Mouse (Mus musculus) intestine, embryonic 15.5 days (tissue): ENCODE data around the gene Skida1. TPM values are rescaled to one million over a fixed set of nuclear protein-coding genes. Genes with fewer than 3 reads are reported as not detected.
A peak's percentile ranks its signal among the peaks of the same experiment; 100 is the strongest.

Experiments used
- ATAC-seq: fragments of 200-750 bp; cut with Nextera tagmentation; 2 replicates; pipeline ENCODE4 v1.8.0; 2017; ENCODE audit warnings: moderate TSS enrichment, moderate library complexity
- H3K27ac ChIP-seq: fragments of 300-500 bp; sonication (generic); 2 replicates; pipeline ENCODE4 v1.5.1; 2015; ENCODE audit warnings: mild to moderate bottlenecking, inconsistent platforms
- H3K27me3 ChIP-seq: fragments of 300-500 bp; sonication (generic); replicated peaks from 2 replicates; pipeline ENCODE4 v1.6.1; 2015; ENCODE audit warnings: inconsistent platforms
- H3K36me3 ChIP-seq: fragments of 300-500 bp; sonication (generic); 2 replicates; pipeline ENCODE4 v1.6.1; 2015; ENCODE audit warnings: inconsistent platforms
- H3K4me1 ChIP-seq: fragments of 300-500 bp; sonication (generic); replicated peaks from 2 replicates; pipeline ENCODE4 v1.6.1; 2015; ENCODE audit warnings: inconsistent platforms
- H3K4me2 ChIP-seq: fragments of 300-500 bp; sonication (generic); replicated peaks from 2 replicates; pipeline ENCODE4 v1.6.1; 2015; ENCODE audit warnings: mild to moderate bottlenecking, inconsistent platforms
- H3K4me3 ChIP-seq: fragments of 300-500 bp; sonication (generic); replicated peaks from 2 replicates; pipeline ENCODE4 v1.5.1; 2015; ENCODE audit warnings: inconsistent platforms
- H3K9ac ChIP-seq: fragments of 300-500 bp; sonication (generic); 2 replicates; pipeline ENCODE4 v1.6.1; 2015; ENCODE audit warnings: inconsistent platforms
- H3K9me3 ChIP-seq: fragments of 300-500 bp; sonication (generic); 2 replicates; pipeline ENCODE4 v1.6.1; 2016; ENCODE audit warnings: inconsistent platforms
- WGBS: fragments of 180-500 bp; shearing (Covaris S2); methylation state at CpG from one replicate; pipeline ENCODE4 v1.1.7; 2015; 5-methylcytosine and 5-hydroxymethylcytosine counted together
- polyA plus RNA-seq: library from polyadenylated mRNA; unstranded; fragments of >200 nt; fragmentation: Nextera tagmentation; extraction: Ambion mirVana; gene quantifications from 2 replicates; pipeline ENCODE4 v1.2.1, GENCODE M21; 2015

Skida1 gene
- polyA plus RNA-seq, 1 experiment from 2014 or later = 3.6 TPM

DNA sequence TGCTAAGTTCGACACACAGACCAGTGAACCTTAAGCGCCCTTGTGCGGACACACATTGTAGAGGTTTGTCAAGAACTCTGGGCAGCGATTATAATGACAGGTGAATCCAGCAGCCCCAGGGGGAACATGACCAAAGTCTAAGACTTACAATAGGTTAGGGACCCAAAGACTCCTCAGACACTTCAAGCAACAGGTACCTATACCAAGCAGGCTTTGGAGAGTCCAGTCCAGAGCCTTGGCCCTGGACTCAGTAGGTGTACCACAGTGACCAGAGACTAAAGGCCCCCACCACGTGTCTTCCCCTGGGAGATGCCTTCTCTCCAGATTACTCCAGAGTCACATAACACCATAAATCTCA, 16.3 kb downstream of the Skida1 start:
- no peaks in the 10 kb centered on the region for H3K27me3 ChIP-seq
- ATAC-seq = no peak
- H3K4me1 ChIP-seq = peaks cover 7% of the 10 kb centered on the region
- no peaks in the 10 kb centered on the region for H3K36me3 ChIP-seq
- no peaks in the 10 kb centered on the region for H3K9me3 ChIP-seq
- H3K27ac ChIP-seq = no peak overlapping the region
- no peak overlapping the region for H3K4me3 ChIP-seq
- peak overlapping the region; percentile 93; the same call in 1 of the 2 replicates for H3K4me2 ChIP-seq
- no peak overlapping the region for H3K9ac ChIP-seq
- 83% methylated on average over 5 of the region's 5 CpGs for WGBS

- peaks cover 7% of the 10 kb centered on the region for H3K4me1 ChIP-seq
- no peaks in the 10 kb centered on the region for H3K27me3 ChIP-seq
- no peaks in the 10 kb centered on the region for H3K9me3 ChIP-seq
- ATAC-seq = no peak
- H3K36me3 ChIP-seq = no peaks in the 10 kb centered on the region
- peak overlapping the region; percentile 70 for H3K9ac ChIP-seq
- 0 out of 2 replicates have a peak overlapping the region, but pooled peaks have one; percentile 36 for H3K27ac ChIP-seq
- WGBS = 5% methylated on average over 33 of the region's 34 CpGs
- H3K4me2 ChIP-seq = peak overlapping the region; percentile 93
- peak overlapping the region; percentile 40 for H3K4me3 ChIP-seq
Observed at GRCm38 (mm10) chr2:18031831-18032537, 16.9 kb downstream of the Skida1 start.

DNA sequence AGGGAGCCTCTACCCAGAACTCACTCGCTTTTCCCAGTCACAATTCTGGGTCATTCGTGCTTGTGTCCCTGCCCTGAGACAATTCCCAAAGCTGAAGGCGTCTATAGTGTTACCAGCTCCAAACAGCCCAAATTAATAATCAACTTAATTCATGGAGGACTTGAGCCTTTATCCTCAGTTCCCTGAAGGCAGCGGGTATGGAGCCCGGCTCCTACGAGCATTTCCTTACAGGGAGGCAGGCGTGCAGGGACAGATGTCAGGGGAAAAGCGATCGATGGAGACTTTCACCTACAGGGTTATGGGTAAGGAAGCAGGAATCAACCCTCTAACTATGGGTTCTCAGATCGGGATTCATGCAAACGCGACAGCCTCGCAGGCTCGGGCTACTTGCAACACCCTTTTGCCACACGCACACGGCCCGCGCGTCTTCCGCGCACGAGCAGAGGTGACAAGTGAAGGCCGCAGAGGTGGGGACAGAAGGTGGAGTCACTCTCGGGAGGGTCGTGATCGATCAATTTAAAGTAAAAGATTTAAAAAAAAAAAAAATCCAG, 17.5 kb downstream of the Skida1 start:
- Histone ChIP-seq H3K4me2 (peak overlapping the region; percentile 93), H3K27me3 (no peaks in the 10 kb centered on the region), H3K36me3 (no peaks in the 10 kb centered on the region), H3K4me3 (peak overlapping the region; percentile 40), H3K9me3 (no peaks in the 10 kb centered on the region), H3K9ac (peak overlapping the region; percentile 70), H3K27ac (no peak overlapping the region), H3K4me1 (peaks cover 9% of the 10 kb centered on the region)
- 13% methylated on average over 26 of the region's 26 CpGs for WGBS
- no peak for ATAC-seq

- H3K4me3 ChIP-seq = no peak overlapping the region
- peak overlapping the region; percentile 93; the same call in 1 of the 2 replicates for H3K4me2 ChIP-seq
- no peaks in the 10 kb centered on the region for H3K9me3 ChIP-seq
- H3K4me1 ChIP-seq = peaks cover 9% of the 10 kb centered on the region
- WGBS = 76% methylated on average over 8 of the region's 8 CpGs
- H3K27ac ChIP-seq = no peak overlapping the region
- H3K27me3 ChIP-seq = no peaks in the 10 kb centered on the region
- no peak overlapping the region for H3K9ac ChIP-seq
- H3K36me3 ChIP-seq = no peaks in the 10 kb centered on the region
- ATAC-seq = no peak
Observed at GRCm38 (mm10) chr2:18030581-18030980, 18.3 kb downstream of the Skida1 start.

- no peak overlapping the region for H3K27ac ChIP-seq
- no peak overlapping the region for H3K4me2 ChIP-seq
- H3K4me3 ChIP-seq = no peak overlapping the region
- no peak overlapping the region for H3K9ac ChIP-seq
- H3K36me3 ChIP-seq = no peaks in the 10 kb centered on the region
- 92% methylated on average over 7 of the region's 7 CpGs for WGBS
- peaks cover 9% of the 10 kb centered on the region for H3K4me1 ChIP-seq
- H3K9me3 ChIP-seq = no peaks in the 10 kb centered on the region
- ATAC-seq = no peak
- no peaks in the 10 kb centered on the region for H3K27me3 ChIP-seq
Observed at GRCm38 (mm10) chr2:18029656-18030055, 19.2 kb downstream of the Skida1 start.

DNA sequence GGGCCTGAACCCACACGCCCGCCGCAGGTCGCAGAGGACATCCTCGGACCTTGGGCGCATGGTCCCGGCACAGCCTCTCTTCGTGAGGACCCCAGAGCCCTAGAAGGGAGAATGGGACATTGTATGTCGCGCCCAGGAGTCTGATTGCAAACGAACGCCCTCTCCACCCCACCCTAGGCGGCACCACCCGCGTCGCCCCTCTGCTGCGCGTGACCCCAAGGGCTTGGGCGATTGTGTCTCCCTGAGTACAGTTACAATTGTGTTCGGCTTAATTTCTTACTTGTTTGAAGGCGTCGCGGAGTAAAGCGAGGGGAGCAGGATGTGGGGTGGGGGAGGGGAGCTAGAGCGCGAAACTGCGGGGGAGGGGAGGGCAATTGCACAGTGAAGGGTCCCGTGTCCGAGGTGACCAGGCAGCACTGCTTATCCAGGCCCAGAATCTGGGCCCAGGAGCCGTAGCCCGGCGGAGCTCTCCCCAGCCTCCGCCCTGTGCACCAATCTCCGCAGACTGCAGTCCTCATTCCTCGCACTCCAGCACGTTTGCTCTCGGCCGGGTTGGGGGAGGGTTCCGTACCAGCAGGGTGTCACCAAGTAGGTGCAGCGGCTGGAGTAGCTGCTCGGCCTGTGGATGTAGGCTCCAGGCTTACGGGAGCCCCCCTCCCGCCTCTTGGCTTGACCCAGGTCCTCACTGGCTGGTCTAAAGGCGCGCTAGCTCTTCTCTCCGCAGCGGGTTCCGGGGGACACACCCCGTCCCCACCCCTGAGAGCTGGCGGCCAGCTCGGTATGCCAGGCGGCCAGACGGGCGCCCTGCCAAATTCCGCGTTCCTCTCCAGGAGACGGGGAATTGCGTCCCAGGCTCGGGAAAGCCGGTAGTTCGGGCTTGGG, 20.5 kb downstream of the Skida1 start:
- ATAC-seq = peak; percentile 79

GRCm38 (mm10) chr2:18027448-18028139, 21.3 kb downstream of the Skida1 start:
- under 1% methylated on average over 44 of the region's 44 CpGs for WGBS
- Histone ChIP-seq H3K36me3 (no peaks in the 10 kb centered on the region), H3K4me2 (peak overlapping the region; percentile 94), H3K27ac (peak overlapping the region; percentile 99), H3K27me3 (no peaks in the 10 kb centered on the region), H3K4me1 (peaks cover 9% of the 10 kb centered on the region), H3K4me3 (peak overlapping the region; percentile 63), H3K9ac (peak overlapping the region; percentile 84), H3K9me3 (no peaks in the 10 kb centered on the region)
- ATAC-seq = peak; percentile 92

More for the DNA sequence above, 20.5 kb downstream of the Skida1 start:
- Histone ChIP-seq H3K36me3 (no peaks in the 10 kb centered on the region), H3K9ac (peak overlapping the region; percentile 84), H3K9me3 (no peaks in the 10 kb centered on the region), H3K27ac (peak overlapping the region; percentile 99), H3K4me2 (peak overlapping the region; percentile 94), H3K4me1 (peaks cover 9% of the 10 kb centered on the region), H3K4me3 (peak overlapping the region; percentile 63), H3K27me3 (no peaks in the 10 kb centered on the region)
- WGBS = under 1% methylated on average over 61 of the region's 61 CpGs

- peak overlapping the region; percentile 57 for H3K9ac ChIP-seq
- H3K27ac ChIP-seq = peak overlapping the region; percentile 57; the same call in 1 of the 2 replicates
- H3K4me2 ChIP-seq = peak overlapping the region; percentile 94
- H3K27me3 ChIP-seq = no peaks in the 10 kb centered on the region
- peak overlapping the region; percentile 63 for H3K4me3 ChIP-seq
- H3K9me3 ChIP-seq = no peaks in the 10 kb centered on the region
- peaks cover 5% of the 10 kb centered on the region for H3K4me1 ChIP-seq
- H3K36me3 ChIP-seq = no peaks in the 10 kb centered on the region
- ATAC-seq = peak; percentile 26
- WGBS = 1% methylated on average over 44 of the region's 44 CpGs
Observed at GRCm38 (mm10) chr2:18026116-18026947, 22.5 kb downstream of the Skida1 start.

DNA sequence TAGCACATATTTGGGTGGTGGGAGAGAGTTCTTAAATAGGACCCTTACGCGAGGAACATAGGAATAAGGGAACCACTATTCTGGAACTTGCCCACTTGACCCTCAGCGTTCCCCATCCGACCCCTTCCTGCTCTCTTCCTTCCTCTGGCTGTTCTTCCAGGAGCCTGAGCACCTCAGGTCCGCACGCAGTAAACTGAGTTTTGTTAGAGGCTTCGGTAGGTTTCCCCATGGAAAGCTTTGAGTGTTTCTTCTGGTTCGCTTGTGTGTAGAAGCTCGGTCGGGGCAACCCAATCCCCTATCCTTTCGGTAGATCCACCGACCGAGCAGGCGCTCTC, 23.1 kb downstream of the Skida1 start:
- Histone ChIP-seq H3K9ac (peak overlapping the region; percentile 57; the same call in 1 of the 2 replicates), H3K27me3 (no peaks in the 10 kb centered on the region), H3K4me2 (peak overlapping the region; percentile 94), H3K4me3 (peak overlapping the region; percentile 63), H3K4me1 (peaks cover 2% of the 10 kb centered on the region; the same call in 1 of the 2 replicates), H3K36me3 (no peaks in the 10 kb centered on the region), H3K27ac (peak overlapping the region; percentile 32; the same call in 1 of the 2 replicates), H3K9me3 (no peaks in the 10 kb centered on the region)
- 8% methylated on average over 14 of the region's 14 CpGs for WGBS
- ATAC-seq = no peak

GRCm38 (mm10) chr2:18025116-18025515, 23.7 kb downstream of the Skida1 start:
- no peak overlapping the region for H3K27ac ChIP-seq
- no peak overlapping the region for H3K9ac ChIP-seq
- WGBS = 66% methylated on average over 5 of the region's 5 CpGs
- no peaks in the 10 kb centered on the region for H3K27me3 ChIP-seq
- no peaks in the 10 kb centered on the region for H3K36me3 ChIP-seq
- peak overlapping the region; percentile 63; the same call in 1 of the 2 replicates for H3K4me3 ChIP-seq
- peaks cover 2% of the 10 kb centered on the region; the same call in 1 of the 2 replicates for H3K4me1 ChIP-seq
- ATAC-seq = no peak
- H3K4me2 ChIP-seq = peak overlapping the region; percentile 94; the same call in 1 of the 2 replicates
- no peaks in the 10 kb centered on the region for H3K9me3 ChIP-seq

DNA sequence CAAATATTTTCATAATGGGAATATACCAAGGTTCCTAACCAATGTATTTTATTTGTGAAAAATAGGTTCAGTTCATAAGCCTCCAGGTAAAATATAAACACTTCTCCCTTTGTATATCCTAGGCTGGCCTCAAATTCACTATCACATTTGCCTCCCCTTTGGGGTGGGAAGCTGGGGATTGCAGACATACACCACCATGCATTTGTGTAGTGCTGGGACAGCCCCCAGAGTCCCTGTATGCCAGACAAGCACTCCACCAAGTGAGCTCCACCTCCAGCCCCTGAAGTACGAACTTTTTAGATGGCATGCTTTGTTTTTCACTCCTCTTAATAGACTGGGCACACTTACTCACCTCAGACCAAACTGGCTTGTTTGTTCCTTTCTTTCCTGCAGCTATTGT, 26.0 kb downstream of the Skida1 start:
- Histone ChIP-seq H3K27ac (no peak overlapping the region), H3K9me3 (no peaks in the 10 kb centered on the region), H3K36me3 (no peaks in the 10 kb centered on the region), H3K27me3 (no peaks in the 10 kb centered on the region), H3K9ac (no peak overlapping the region), H3K4me2 (no peak overlapping the region), H3K4me1 (peaks cover 2% of the 10 kb centered on the region; the same call in 1 of the 2 replicates), H3K4me3 (no peak overlapping the region)
- 51% methylated on average over 1 of the region's 1 CpGs for WGBS
- no peak for ATAC-seq
